Mouse (Mus musculus) lung, postnatal 0 days (tissue): ENCODE measurements at regions not wholly inside any gene's neighbourhood (a gene's known extent, or its start where the extent isn't known, plus 50 kb on each side); places are given as distances from the start of the nearest gene placed in this dataset.

Source experiments
- ATAC-seq: fragments of 200-750 bp; cut with Nextera tagmentation; 2 replicates; pipeline ENCODE4 v1.8.0; 2017; ENCODE audit warnings: moderate library complexity
- DNase-seq: peaks from one replicate; pipeline ENCODE4 v3.0.0-alpha.2; 2016; ENCODE audit warnings: low spot score
- H3K27ac ChIP-seq: fragments of 300-500 bp; sonication (generic); 2 replicates; pipeline ENCODE4 v1.5.1; 2014; ENCODE audit warnings: antibody characterized with exemption, mild to moderate bottlenecking, low read length, mixed read lengths
- H3K27me3 ChIP-seq: fragments of 300-500 bp; sonication (generic); replicated peaks from 2 replicates; pipeline ENCODE4 v1.6.1; 2014; ENCODE audit warnings: low read length, mixed read lengths; ENCODE audit not compliant: insufficient read depth
- H3K36me3 ChIP-seq: fragments of 300-500 bp; sonication (generic); 2 replicates; pipeline ENCODE4 v1.6.1; 2014; ENCODE audit warnings: low read length, mixed read lengths; ENCODE audit not compliant: insufficient read depth
- H3K4me1 ChIP-seq: fragments of 300-500 bp; sonication (generic); 2 replicates; pipeline ENCODE4 v1.6.1; 2014; ENCODE audit warnings: antibody characterized with exemption, low read depth, low read length, mixed read lengths; ENCODE audit not compliant: insufficient read depth
- H3K4me2 ChIP-seq: fragments of 300-500 bp; sonication (generic); replicated peaks from 2 replicates; pipeline ENCODE4 v1.6.1; 2014; ENCODE audit warnings: low read depth, mild to moderate bottlenecking, low read length, moderate library complexity, mixed read lengths
- H3K4me3 ChIP-seq: fragments of 300-500 bp; sonication (generic); 2 replicates; pipeline ENCODE4 v1.5.1; 2014; ENCODE audit warnings: low read depth, low read length
- H3K9ac ChIP-seq: fragments of 300-500 bp; sonication (generic); replicated peaks from 2 replicates; pipeline ENCODE4 v1.6.1; 2014; ENCODE audit warnings: low read depth, mild to moderate bottlenecking
- H3K9me3 ChIP-seq: fragments of 300-500 bp; sonication (generic); 2 replicates; pipeline ENCODE4 v1.6.1; 2016; ENCODE audit warnings: low read length, mixed read lengths
- CTCF ChIP-seq: IDR thresholded peaks from 2 replicates; pipeline ENCODE4 v1.5.1; 2016; ENCODE audit warnings: antibody characterized with exemption, mild to moderate bottlenecking
- EP300 ChIP-seq: IDR thresholded peaks from 2 replicates; pipeline ENCODE4 v1.6.1; 2016; ENCODE audit warnings: antibody characterized with exemption, mild to moderate bottlenecking, control low read depth
- WGBS: fragments of 180-500 bp; shearing (Covaris S2); extraction: QIAGEN DNeasy Blood & Tissue Kit; methylation state at CpG from one replicate; pipeline ENCODE4 v1.1.7; 2014; 5-methylcytosine and 5-hydroxymethylcytosine counted together

- Histone ChIP-seq H3K4me3 (no peak overlapping the region), H3K36me3 (no peaks in the 10 kb centered on the region), H3K27ac (no peak overlapping the region), H3K4me2 (no peak overlapping the region; the same call in 1 of the 2 replicates), H3K27me3 (no peaks in the 10 kb centered on the region), H3K9me3 (no peaks in the 10 kb centered on the region), H3K4me1 (0 out of 2 replicates have a peak, but pooled peaks cover 2% of the 10 kb centered on the region), H3K9ac (no peak overlapping the region)
- DNase-seq (no peak), ATAC-seq (no peak)
- TF ChIP-seq EP300 (no peak), CTCF (no peak)
- WGBS, result 46% methylated on average over 10 of the region's 10 CpGs
Observed at GRCm38 (mm10) chr10:66953248-66953975, 142.5 kb upstream of the Jmjd1c start.

- 61% methylated on average over 4 of the region's 4 CpGs for WGBS
- ATAC-seq (no peak), DNase-seq (peak; percentile 14)
- 0 out of 2 replicates have a peak, but pooled peaks cover 2% of the 10 kb centered on the region for H3K4me1 ChIP-seq
- no peaks in the 10 kb centered on the region for H3K36me3 ChIP-seq
- no peak overlapping the region for H3K9ac ChIP-seq
- H3K4me3 ChIP-seq, result no peak overlapping the region
- H3K9me3 ChIP-seq, result no peaks in the 10 kb centered on the region
- no peaks in the 10 kb centered on the region for H3K27me3 ChIP-seq
- TF ChIP-seq EP300, result no peak
- no peak for TF ChIP-seq CTCF
- H3K27ac ChIP-seq, result no peak overlapping the region
- H3K4me2 ChIP-seq, result no peak overlapping the region
Observed at GRCm38 (mm10) chr10:66953976-66954505, 141.9 kb upstream of the Jmjd1c start.

- Histone ChIP-seq H3K4me2 (no peak overlapping the region), H3K27ac (no peak overlapping the region), H3K36me3 (no peaks in the 10 kb centered on the region), H3K4me1 (0 out of 2 replicates have a peak, but pooled peaks cover 2% of the 10 kb centered on the region), H3K27me3 (no peaks in the 10 kb centered on the region), H3K9me3 (no peaks in the 10 kb centered on the region), H3K9ac (no peak overlapping the region), H3K4me3 (no peak overlapping the region)
- DNase-seq, result no peak
- ATAC-seq, result no peak
- 50% methylated on average over 5 of the region's 5 CpGs for WGBS
- TF ChIP-seq EP300 (no peak), CTCF (no peak)
Observed at GRCm38 (mm10) chr10:66955430-66955829, 140.5 kb upstream of the Jmjd1c start.

- ATAC-seq, result no peak
- 87% methylated on average over 4 of the region's 4 CpGs for WGBS
- no peak overlapping the region for H3K4me2 ChIP-seq
- no peaks in the 10 kb centered on the region for H3K27me3 ChIP-seq
- no peaks in the 10 kb centered on the region for H3K9me3 ChIP-seq
- no peak overlapping the region for H3K9ac ChIP-seq
- H3K4me1 ChIP-seq, result 0 out of 2 replicates have a peak, but pooled peaks cover 2% of the 10 kb centered on the region
- no peak overlapping the region for H3K27ac ChIP-seq
- TF ChIP-seq CTCF (no peak), EP300 (no peak)
- H3K4me3 ChIP-seq, result no peak overlapping the region
- no peaks in the 10 kb centered on the region for H3K36me3 ChIP-seq
- DNase-seq, result no peak
Observed at GRCm38 (mm10) chr10:66956619-66957018, 139.3 kb upstream of the Jmjd1c start.

- Histone ChIP-seq H3K4me1 (0 out of 2 replicates have a peak, but pooled peaks cover 2% of the 10 kb centered on the region), H3K36me3 (no peaks in the 10 kb centered on the region), H3K27me3 (no peaks in the 10 kb centered on the region), H3K27ac (no peak overlapping the region), H3K4me3 (no peak overlapping the region), H3K4me2 (no peak overlapping the region), H3K9me3 (no peaks in the 10 kb centered on the region), H3K9ac (no peak overlapping the region)
- no peak for TF ChIP-seq EP300
- TF ChIP-seq CTCF, result no peak
- WGBS, result 91% methylated on average over 4 of the region's 4 CpGs
- DNase-seq, result no peak
- ATAC-seq, result no peak
Observed at GRCm38 (mm10) chr10:66957373-66957772, 138.6 kb upstream of the Jmjd1c start.
